Mouse (Mus musculus) CH12.LX (cell line): ENCODE results near the gene Epsti1. TPM values are rescaled to one million over a fixed set of nuclear protein-coding genes. Genes with fewer than 3 reads are reported as not detected.

Experiments
- DNase-seq: peaks from one replicate; pipeline ENCODE4 v3.0.0-alpha.2; 2013; ENCODE audit errors: extremely low read depth
- H3K27ac ChIP-seq: 2 replicates; pipeline ENCODE4 v1.5.1; 2012; ENCODE audit warnings: low read depth, mild to moderate bottlenecking, control low read depth, moderate library complexity; ENCODE audit not compliant: insufficient read depth
- H3K27me3 ChIP-seq: replicated peaks from 2 replicates; pipeline ENCODE3; 2012; ENCODE audit warnings: inconsistent platforms
- H3K36me3 ChIP-seq, 2 experiments: replicated peaks in 1 of 2; 2 replicates each; pipeline versions ENCODE3 to v1.6.1; 2012; ENCODE audit warnings: inconsistent platforms in 1 of 2, low read length in 1 of 2, mild to moderate bottlenecking in 1 of 2, mixed read lengths in 1 of 2, moderate library complexity in 1 of 2; ENCODE audit not compliant: control insufficient read depth in 1 of 2, insufficient read depth in 1 of 2
- H3K4me1 ChIP-seq, 2 experiments: 2 replicates each; pipeline ENCODE4 v1.6.1; 2012; ENCODE audit warnings: inconsistent platforms in 1 of 2, moderate library complexity in 1 of 2; ENCODE audit not compliant: insufficient read depth in 2 of 2, control insufficient read depth in 1 of 2
- H3K4me2 ChIP-seq: 2 replicates; pipeline ENCODE4 v1.6.1; 2012; ENCODE audit warnings: low read depth, mild to moderate bottlenecking, control low read depth; ENCODE audit not compliant: poor library complexity, insufficient read depth, severe bottlenecking
- H3K4me3 ChIP-seq, 3 experiments: fragments of 150-350 bp in 1 of 3; sonication (generic) in 1 of 3; replicated peaks in 1 of 3; 2 replicates each; pipeline versions ENCODE3 to v1.5.1; 2011 to 2012; ENCODE audit warnings: low read depth in 2 of 3, low read length in 2 of 3, mild to moderate bottlenecking in 2 of 3, moderate library complexity in 2 of 3, control low read depth in 1 of 3, improper control_type of control experiment in 1 of 3, inconsistent platforms in 1 of 3, mixed read lengths in 1 of 3; ENCODE audit not compliant: poor library complexity in 1 of 3
- H3K79me2 ChIP-seq: replicated peaks from 2 replicates; pipeline ENCODE4 v1.6.1; 2012; ENCODE audit warnings: mild to moderate bottlenecking, moderate library complexity; ENCODE audit not compliant: control insufficient read depth, poor library complexity, insufficient read depth, severe bottlenecking; ENCODE audit errors: extremely low read depth
- H3K9ac ChIP-seq: 2 replicates; pipeline ENCODE4 v1.6.1; 2012; ENCODE audit warnings: low read depth, mild to moderate bottlenecking, control low read depth, moderate library complexity; ENCODE audit not compliant: insufficient read depth
- H3K9me3 ChIP-seq: replicated peaks from 2 replicates; pipeline ENCODE3; 2012; ENCODE audit warnings: low read length, inconsistent platforms, mixed read lengths
- CHD1 ChIP-seq: IDR thresholded peaks from 2 replicates; pipeline ENCODE4 v1.6.1; 2012; ENCODE audit warnings: low read depth, low read length, improper control_type of control experiment, inconsistent platforms
- CHD2 ChIP-seq: IDR thresholded peaks from 2 replicates; pipeline ENCODE4 v1.6.1; 2011; ENCODE audit warnings: low read length, improper control_type of control experiment
- CTCF ChIP-seq, 2 experiments: IDR thresholded peaks in 1 of 2; conservative IDR thresholded peaks in 1 of 2; 2 replicates each; pipeline ENCODE4 v1.5.1; 2011 to 2012; ENCODE audit warnings: low read depth in 2 of 2, low read length in 2 of 2, improper control_type of control experiment in 1 of 2, inconsistent platforms in 1 of 2, mild to moderate bottlenecking in 1 of 2, moderate library complexity in 1 of 2
- ELF1 ChIP-seq: IDR thresholded peaks from 2 replicates; pipeline ENCODE4 v1.6.1; 2014; ENCODE audit warnings: low read depth, mild to moderate bottlenecking, inconsistent platforms, low read length, improper control_type of control experiment
- EP300 ChIP-seq: IDR thresholded peaks from 2 replicates; pipeline ENCODE4 v1.6.1; 2011; ENCODE audit warnings: low read length, improper control_type of control experiment
- HCFC1 ChIP-seq: IDR thresholded peaks from 2 replicates; pipeline ENCODE4 v1.6.1; 2012; ENCODE audit warnings: low read depth, mild to moderate bottlenecking, inconsistent platforms, low read length, improper control_type of control experiment
- JUN ChIP-seq: IDR thresholded peaks from 2 replicates; pipeline ENCODE4 v1.6.1; 2011; ENCODE audit warnings: low read depth, mild to moderate bottlenecking, low read length, improper control_type of control experiment, moderate library complexity; ENCODE audit not compliant: insufficient read depth
- MAX ChIP-seq: IDR thresholded peaks from 2 replicates; pipeline ENCODE4 v1.6.1; 2011; ENCODE audit warnings: low read length, improper control_type of control experiment
- MEF2A ChIP-seq: IDR thresholded peaks from 2 replicates; pipeline ENCODE4 v1.6.1; 2014; ENCODE audit warnings: low read depth, mild to moderate bottlenecking, inconsistent platforms, low read length, improper control_type of control experiment, borderline replicate concordance
- MXI1 ChIP-seq: IDR thresholded peaks from 2 replicates; pipeline ENCODE4 v1.6.1; 2011; ENCODE audit warnings: mild to moderate bottlenecking, low read depth, low read length, improper control_type of control experiment
- MYC ChIP-seq: IDR thresholded peaks from 2 replicates; pipeline ENCODE4 v1.6.1; 2011; ENCODE audit warnings: low read depth, mild to moderate bottlenecking, improper control_type of control experiment, low read length
- NELFE ChIP-seq: IDR thresholded peaks from 2 replicates; pipeline ENCODE4 v1.6.1; 2011; ENCODE audit warnings: low read depth, low read length, improper control_type of control experiment
- NRF1 ChIP-seq: IDR thresholded peaks from 2 replicates; pipeline ENCODE4 v1.6.1; 2014; ENCODE audit warnings: low read depth, mild to moderate bottlenecking, inconsistent platforms, low read length, improper control_type of control experiment, moderate library complexity
- PAX5 ChIP-seq: IDR thresholded peaks from 2 replicates; pipeline ENCODE4 v1.6.1; 2012; ENCODE audit warnings: low read length, inconsistent platforms, mixed read lengths
- POLR2AphosphoS2 ChIP-seq: IDR thresholded peaks from 2 replicates; pipeline ENCODE4 v1.6.1; 2011; ENCODE audit warnings: low read depth, low read length, improper control_type of control experiment
- RCOR1 ChIP-seq: conservative IDR thresholded peaks from 2 replicates; pipeline ENCODE4 v1.6.1; 2012; ENCODE audit warnings: low read depth, mild to moderate bottlenecking, inconsistent platforms, low read length, improper control_type of control experiment
- SIN3A ChIP-seq: IDR thresholded peaks from 2 replicates; pipeline ENCODE4 v1.6.1; 2012; ENCODE audit warnings: low read length, improper control_type of control experiment, inconsistent platforms
- SMC3 ChIP-seq: IDR thresholded peaks from 2 replicates; pipeline ENCODE4 v1.6.1; 2011; ENCODE audit warnings: low read depth, low read length, improper control_type of control experiment
- TBP ChIP-seq: conservative IDR thresholded peaks from 2 replicates; pipeline ENCODE4 v1.6.1; 2011; ENCODE audit warnings: low read depth, low read length, improper control_type of control experiment
- USF1 ChIP-seq: IDR thresholded peaks from 2 replicates; pipeline ENCODE4 v1.6.1; 2014; ENCODE audit warnings: low read depth, mild to moderate bottlenecking, inconsistent platforms, low read length, improper control_type of control experiment
- USF2 ChIP-seq: conservative IDR thresholded peaks from 2 replicates; pipeline ENCODE4 v1.6.1; 2011; ENCODE audit warnings: low read depth, low read length, improper control_type of control experiment
- ZC3H11A ChIP-seq: IDR thresholded peaks from 2 replicates; pipeline ENCODE4 v1.6.1; 2012; ENCODE audit warnings: low read depth, mild to moderate bottlenecking, inconsistent platforms, low read length, improper control_type of control experiment
- ZKSCAN1 ChIP-seq: IDR thresholded peaks from 2 replicates; pipeline ENCODE4 v1.6.1; 2012; ENCODE audit warnings: low read depth, inconsistent platforms, low read length, improper control_type of control experiment, borderline replicate concordance
- ZNF384 ChIP-seq: IDR thresholded peaks from 2 replicates; pipeline ENCODE4 v1.6.1; 2012; ENCODE audit warnings: low read depth, low read length, improper control_type of control experiment, inconsistent platforms
- dilution Hi-C: fragments of 300-500 bp; cut with MboI; formaldehyde crosslinking; loops from 2 replicates; pipeline ENCODE4 v1.14.3; 2020; ENCODE audit warnings: low sequenced_read_pairs; ENCODE audit not compliant: extremely low pct_unique_long_range_greater_than_20kb, extremely low pct_ligation_motif_present
- in situ Hi-C: fragments of 300-500 bp; cut with MboI; formaldehyde crosslinking; loops from 3 replicates; pipeline ENCODE4 v1.14.3; 2019; ENCODE audit warnings: low sequenced_read_pairs, low pct_ligation_motif_present, low pct_unique_long_range_greater_than_20kb, mixed read lengths
- polyA plus RNA-seq: library from polyadenylated mRNA; unstranded; fragments of >175 nt; gene quantifications from 2 replicates; pipeline ENCODE4 v1.2.1, GENCODE M21; 2012; ENCODE audit warnings: low read depth; ENCODE audit not compliant: insufficient read length
- total RNA-seq, 2 experiments: library from RNA; depleted of rRNA; stranded (reverse); fragments of 300-350 nt in 1 of 2; fragments of >200 nt in 1 of 2; gene quantifications; 2 replicates each; pipeline ENCODE4 v1.2.3; 2012 to 2014

Epsti1 gene
- total and polyA plus RNA-seq, 3 experiments: 0.59 to 2.2 (median 2.2) TPM

DNA sequence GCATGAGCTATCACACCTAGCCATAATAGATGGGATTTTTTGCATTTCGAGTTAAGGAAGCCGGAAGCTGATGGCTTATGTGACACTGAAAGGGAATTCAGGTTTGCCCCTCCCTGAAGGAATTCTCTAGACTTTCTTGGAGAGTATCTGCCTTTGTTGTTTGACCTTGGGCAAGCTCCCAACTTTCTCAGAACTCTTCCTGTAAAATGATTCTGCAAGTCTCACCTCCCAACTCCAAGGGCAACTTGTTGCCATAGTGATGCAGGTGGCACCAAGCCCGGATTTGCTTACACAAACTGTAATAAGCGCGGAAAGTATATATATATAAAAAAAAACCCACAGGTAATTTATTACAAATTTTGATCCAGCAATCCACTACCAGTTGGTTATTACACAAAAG, 29.2 kb downstream of the Epsti1 start:
- H3K4me3 ChIP-seq: no peak overlapping the region
- H3K79me2 ChIP-seq: no peaks in the 10 kb centered on the region
- H3K9me3 ChIP-seq: no peaks in the 10 kb centered on the region
- dilution Hi-C loops (no loop called here), in situ Hi-C loops (no loop called here)
- TF ChIP-seq CHD1: no peak
- TF ChIP-seq RCOR1: no peak
- TF ChIP-seq SIN3A: no peak
- no peak for TF ChIP-seq MYC
- no peak for TF ChIP-seq ZKSCAN1
- TF ChIP-seq MEF2A: no peak
- TF ChIP-seq ELF1: no peak
- no peak for TF ChIP-seq CTCF (conservative IDR thresholded peaks at IDR 0.05 in 1 of 2, IDR thresholded peaks at IDR 0.05 in 1 of 2; ENCODE audit: low read depth in 2 of 2, low read length in 2 of 2)
- TF ChIP-seq EP300: no peak
- no peaks in the 10 kb centered on the region for H3K27me3 ChIP-seq
- H3K4me2 ChIP-seq: no peak overlapping the region
- peaks cover 2 to 9% of the 10 kb centered on the region in 2 experiments; a peak in 3 of 4 replicates for H3K4me1 ChIP-seq
- H3K36me3 ChIP-seq: no peaks in the 10 kb centered on the region
- no peak overlapping the region for H3K9ac ChIP-seq
- no peak overlapping the region for H3K27ac ChIP-seq
- no peak for DNase-seq

DNA sequence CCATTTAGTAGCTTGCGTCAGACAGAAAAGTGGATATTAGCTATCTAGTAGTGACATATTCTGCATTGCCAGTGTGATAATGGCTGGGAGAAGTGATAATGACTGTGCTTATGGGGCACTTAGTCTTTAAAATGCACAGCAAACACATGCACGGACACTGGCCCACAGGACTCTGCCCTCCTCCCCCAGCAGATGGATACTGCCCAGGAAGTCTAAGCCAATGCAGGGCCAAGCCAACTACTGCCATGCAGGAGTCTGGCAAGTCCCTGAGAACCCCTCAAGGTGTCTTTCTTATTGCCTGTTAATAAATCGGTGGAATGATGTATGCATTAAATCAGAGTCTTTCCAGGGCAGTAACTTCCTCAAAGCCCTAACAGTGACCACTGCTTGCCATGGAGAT, 30.4 kb downstream of the Epsti1 start:
- H3K9me3 ChIP-seq: no peaks in the 10 kb centered on the region
- no peaks in the 10 kb centered on the region for H3K27me3 ChIP-seq
- H3K79me2 ChIP-seq: no peaks in the 10 kb centered on the region
- TF ChIP-seq PAX5 (no peak), NELFE (no peak), RCOR1 (no peak), ZKSCAN1 (no peak), ZNF384 (no peak), NRF1 (no peak), HCFC1 (no peak), CTCF (conservative IDR thresholded peaks at IDR 0.05 in 1 of 2, IDR thresholded peaks at IDR 0.05 in 1 of 2; ENCODE audit: low read depth in 2 of 2, low read length in 2 of 2) (no peak), CHD2 (no peak), POLR2AphosphoS2 (no peak), MXI1 (no peak), USF1 (no peak), MAX (no peak), SMC3 (no peak), USF2 (no peak), JUN (no peak), TBP (no peak), ZC3H11A (no peak), MEF2A (no peak)
- no peak overlapping the region for H3K27ac ChIP-seq
- H3K4me3 ChIP-seq: no peak overlapping the region
- in situ Hi-C loops: no loop called here
- dilution Hi-C loops: no loop called here
- H3K4me2 ChIP-seq: no peak overlapping the region
- no peak for DNase-seq
- H3K4me1 ChIP-seq: peaks cover 2 to 9% of the 10 kb centered on the region in 2 experiments; a peak in 3 of 4 replicates
- no peaks in the 10 kb centered on the region for H3K36me3 ChIP-seq
- H3K9ac ChIP-seq: no peak overlapping the region
